Mouse (Mus musculus): ENCODE results near the gene Rabggtb.
A peak's percentile ranks its signal among the peaks of the same experiment; 100 is the strongest.

Rabggtb gene

DNA sequence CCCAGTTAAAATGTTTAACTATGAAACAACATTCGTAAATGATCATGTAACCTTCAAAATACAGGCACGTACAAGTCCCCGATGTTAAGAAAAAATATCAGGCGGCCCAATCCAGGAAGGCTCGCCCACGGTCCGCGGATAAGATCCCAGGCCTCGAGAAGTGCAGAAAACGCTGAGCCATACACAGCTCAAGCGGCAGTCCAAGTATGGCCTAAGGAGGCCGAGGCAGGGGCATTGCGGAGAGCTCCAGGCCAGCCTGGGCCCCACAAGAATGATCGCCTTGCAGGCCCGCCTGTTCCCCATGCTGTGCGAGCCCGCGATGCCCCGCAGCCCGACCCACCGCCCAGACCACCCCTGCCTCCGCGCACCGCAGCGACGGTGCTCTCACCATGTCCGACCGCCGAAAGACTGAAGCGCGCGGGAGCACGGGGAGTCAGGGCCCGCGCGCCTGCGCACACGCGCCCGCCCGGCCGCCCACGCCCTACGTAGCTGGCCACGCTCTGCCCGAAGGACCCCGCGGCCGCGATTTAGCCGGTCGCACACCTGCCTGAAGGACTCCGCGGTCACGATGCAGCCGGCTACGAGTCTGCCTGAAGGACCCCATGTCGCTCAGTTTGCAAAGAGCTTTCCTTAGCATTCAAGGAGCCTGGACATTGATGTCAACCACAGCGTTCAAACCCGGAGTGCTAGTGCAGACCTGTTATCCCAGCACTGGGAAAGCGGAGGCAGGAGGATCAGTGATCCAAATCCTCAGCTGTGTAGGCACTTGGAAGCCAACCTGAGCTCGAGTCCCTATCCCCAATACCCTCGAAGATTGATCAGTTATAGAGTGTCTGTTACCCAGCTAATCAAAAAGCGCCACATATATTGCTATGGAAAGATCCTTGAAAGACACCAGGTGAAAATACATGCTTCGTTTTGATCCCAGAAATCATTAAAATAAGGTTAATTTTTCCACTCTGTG lies at the start of gene Rabggtb:
Gene Rabggtb, minus strand, starts transcription at position 464 of the 964 bp plus-strand sequence.
- peak; percentile 92 to 94 for DNase-seq (ENCODE audit: low spot score in 2 of 2)

DNA sequence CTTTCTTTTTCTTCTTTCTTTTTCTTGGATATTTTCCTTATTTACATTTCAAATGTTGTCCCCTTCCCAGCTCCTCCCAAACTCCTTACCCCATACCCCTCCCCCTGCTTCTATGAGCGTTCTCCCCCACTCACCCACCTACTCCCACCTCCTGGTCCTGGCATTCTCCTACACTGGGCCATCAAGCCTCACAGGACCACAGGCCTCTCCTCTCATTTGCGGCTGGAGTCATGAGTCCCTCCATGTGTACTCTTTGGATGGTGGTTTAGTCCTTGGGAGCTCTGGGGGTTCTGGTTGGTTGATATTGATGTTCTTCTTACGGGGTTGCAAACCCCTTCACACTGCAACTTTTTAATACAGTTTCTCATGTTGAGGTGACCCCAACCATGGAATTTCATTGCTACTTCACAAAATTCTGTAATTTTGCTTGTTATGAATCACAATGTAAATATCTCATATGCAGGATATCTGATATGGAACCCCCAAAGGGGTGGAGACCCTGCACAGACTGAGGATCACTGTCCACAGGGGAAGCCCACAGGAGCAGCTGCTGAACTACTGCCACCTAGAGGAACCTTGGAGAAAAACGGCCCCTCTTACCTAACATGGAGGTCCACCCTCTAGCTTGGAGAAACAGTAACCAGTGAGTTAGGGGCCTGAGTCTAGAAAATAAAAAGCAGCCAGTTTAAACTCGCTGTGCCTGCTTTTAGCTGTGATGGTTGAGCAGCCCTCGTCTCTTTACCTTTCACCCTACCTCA lies 49.0 kb upstream of the Rabggtb start:
- DNase-seq (ENCODE audit: low spot score in 2 of 2) = no peak

DNA sequence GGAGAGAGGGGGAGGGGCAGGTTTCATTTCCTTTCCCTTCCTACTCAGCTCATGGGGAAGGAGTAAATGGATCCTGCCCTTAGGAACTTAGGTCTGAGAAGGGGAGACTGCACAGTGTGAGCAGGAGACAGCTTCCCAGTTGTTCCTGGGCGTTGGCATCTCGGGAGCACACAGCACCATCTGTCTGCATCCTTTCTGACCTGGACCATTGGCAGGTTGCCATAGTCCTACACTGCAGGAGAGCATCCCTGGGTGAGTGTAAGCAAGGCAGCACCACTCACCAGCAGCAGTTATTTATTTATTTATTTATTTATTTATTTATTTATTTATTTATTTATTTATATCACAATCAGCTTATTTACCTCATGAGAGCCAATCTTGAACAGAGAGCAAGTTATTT lies 48.1 kb upstream of the Rabggtb start:
- DNase-seq (ENCODE audit: low spot score in 2 of 2) = no peak

DNA sequence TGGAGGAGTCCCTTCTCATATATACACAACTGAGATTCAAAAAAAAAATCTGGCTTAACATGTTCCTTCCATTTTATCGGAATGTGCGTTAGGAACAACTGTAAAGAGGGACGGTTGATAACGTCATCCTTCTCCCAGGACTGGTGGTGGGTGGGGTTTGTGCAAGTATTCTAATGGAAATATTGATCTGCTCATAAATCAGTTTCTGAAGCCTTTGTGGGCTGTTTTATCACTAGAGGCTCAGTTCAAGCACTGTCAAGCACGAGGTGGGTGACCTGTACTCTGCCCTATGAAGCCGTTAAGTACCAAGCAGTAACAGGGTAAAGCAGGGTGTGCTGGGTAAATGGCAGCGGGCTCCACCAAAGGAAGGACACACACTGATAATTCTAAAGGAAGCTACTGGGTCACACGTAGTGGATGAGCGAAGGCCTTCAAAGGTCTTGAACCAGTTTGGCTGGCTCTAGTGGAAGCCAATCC lies 47.0 kb upstream of the Rabggtb start:
- DNase-seq (ENCODE audit: low spot score in 2 of 2) = no peak

DNA sequence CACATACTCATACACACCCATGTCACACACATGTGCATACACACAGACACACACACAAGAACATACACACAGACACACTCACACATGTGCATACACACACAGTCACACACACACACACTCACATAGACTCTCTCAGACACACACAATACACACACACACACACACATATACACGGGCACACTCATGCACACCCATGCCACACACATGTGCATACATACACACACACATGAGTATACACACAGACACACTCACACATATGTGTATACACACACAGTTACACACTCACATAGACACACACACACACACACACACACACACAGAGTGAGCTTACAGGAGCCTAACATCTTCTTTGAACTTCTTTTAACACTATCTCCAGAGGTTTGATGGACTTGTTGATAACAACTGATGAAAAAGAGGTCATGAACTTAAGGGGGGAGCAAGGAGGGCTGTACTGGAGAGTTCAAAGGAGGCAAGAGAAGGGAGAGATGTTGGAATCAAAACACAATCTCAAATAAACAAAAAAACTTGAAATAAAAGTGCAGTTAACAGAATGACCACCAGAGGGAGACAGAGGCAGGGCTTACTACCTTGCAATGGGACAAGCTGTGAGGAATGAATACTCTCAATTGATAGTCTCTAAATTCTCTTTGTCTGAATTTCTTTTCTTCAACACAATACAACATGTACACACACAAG lies 46.4 kb upstream of the Rabggtb start:
- DNase-seq (ENCODE audit: low spot score in 2 of 2) = peak; percentile 9 to 27

DNA sequence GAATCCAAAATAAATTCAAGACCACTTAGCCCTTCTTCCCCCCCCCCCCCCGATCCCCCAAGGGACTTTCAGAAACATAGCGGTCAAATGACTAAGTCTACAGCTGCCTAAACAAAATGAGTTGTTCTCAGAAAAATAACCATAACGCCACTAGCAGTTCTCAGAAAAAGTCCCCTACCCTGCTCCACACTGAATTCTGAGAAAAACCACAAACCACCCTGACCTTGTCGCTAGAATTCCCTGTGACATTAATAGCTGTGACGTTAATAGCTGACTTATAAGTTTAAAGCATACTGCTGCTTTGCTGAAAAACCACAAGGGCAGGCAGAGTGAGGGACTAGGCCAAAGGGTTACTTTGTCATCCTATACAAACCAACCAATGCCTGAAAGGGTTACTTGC lies 45.1 kb upstream of the Rabggtb start:
- peak in 1 of 2 experiments; percentile 20 for DNase-seq (ENCODE audit: low spot score in 2 of 2)

DNA sequence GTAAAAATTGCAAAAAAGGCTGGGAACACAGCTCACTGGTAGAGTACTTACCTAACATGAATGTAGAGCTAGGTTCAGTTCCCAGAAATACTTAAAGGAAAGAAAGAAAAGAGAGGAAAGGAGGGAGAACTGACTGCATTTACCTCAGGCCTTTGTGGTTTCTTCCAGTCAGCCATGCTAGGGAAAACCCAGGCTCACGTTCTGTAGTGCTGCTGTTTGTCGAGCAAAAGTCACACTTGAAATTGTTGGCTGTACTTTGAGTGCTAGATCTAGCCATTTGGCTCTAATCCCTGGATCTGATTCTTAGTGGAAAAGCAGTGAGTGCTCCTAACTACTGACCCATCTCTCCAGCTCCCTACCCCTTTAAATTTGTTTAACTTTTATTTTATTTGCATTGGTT lies 35.4 kb upstream of the Rabggtb start:
- no peak for DNase-seq (ENCODE audit: low spot score in 2 of 2)

DNA sequence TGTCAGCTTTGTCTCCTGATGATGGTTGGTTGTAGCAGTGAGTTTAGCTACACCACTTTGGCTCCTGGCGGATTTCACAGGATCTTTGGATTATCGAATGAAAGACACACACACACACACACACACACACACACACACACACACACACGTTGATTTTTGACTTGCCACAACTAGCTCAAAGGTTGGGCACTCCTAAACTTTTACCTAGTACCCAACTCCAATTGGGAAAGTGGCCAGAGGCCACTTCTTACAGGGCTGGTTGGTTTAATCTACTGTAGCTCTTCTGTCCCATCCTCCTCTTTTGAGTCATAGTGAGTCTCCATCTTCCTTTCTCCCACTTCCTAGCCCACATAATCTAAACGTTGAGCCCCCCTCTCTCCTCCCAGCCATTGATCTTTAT lies 34.5 kb upstream of the Rabggtb start:
- DNase-seq (ENCODE audit: low spot score in 2 of 2) = no peak

DNA sequence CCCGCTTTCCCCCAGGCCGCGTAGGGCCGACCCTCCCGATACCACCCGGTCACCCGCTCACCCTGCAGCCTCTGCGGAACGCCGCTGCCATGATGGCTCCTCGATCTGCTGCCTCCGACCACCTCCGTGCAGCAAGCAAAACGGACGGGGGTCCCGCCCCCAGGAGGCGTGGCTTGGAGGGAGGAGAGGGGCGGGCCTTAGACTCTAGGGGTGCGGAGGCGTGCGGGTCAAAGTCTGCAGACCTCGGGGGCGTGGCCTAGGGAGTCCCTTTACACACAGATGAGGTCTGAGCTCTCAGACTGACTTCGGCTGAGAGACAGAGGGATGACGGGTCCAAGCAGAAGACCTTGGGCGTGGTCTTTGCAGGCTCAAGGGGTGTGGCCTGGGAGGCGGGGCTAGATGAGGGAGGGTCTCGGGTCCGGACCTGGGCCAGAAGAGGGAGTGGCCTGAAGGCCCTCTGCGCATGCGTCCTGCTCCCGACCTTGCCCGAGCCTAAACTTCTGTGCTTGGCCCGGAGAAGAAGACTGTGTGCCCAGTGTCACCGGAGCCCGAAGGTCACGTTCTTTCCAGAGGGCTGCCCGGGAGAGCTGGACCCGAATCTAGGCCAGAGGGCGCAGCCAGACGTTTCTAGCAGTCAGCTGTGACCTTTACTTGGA lies 31.7 kb upstream of the Rabggtb start, which contains the start of gene Acadm:
Gene Acadm, minus strand, starts transcription at position 298 of the 656 bp plus-strand sequence.
- peak; percentile 99 for DNase-seq (ENCODE audit: low spot score in 2 of 2)

DNA sequence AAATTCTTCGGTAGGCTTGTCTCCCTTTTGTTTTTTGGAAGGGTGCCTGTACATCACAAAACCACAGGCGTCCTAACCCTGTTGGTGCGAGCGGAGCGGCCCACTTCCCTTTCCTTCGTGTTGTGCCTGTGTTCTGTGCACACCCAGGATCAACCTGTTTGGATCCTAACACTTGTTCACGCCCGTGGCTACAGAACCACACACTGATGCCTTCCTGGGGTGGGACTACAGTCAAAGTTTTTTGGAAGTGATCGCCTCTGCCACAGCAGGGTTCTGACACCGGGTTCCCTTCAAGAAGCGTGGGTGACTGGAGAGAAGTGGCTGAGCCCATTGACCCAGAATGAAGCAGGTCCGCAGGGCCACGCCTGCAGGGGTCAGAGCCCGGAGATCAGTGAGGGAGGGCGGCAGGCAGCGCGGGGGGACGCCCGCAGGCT lies 31.1 kb upstream of the Rabggtb start:
- no peak for DNase-seq (ENCODE audit: low spot score in 2 of 2)

DNA sequence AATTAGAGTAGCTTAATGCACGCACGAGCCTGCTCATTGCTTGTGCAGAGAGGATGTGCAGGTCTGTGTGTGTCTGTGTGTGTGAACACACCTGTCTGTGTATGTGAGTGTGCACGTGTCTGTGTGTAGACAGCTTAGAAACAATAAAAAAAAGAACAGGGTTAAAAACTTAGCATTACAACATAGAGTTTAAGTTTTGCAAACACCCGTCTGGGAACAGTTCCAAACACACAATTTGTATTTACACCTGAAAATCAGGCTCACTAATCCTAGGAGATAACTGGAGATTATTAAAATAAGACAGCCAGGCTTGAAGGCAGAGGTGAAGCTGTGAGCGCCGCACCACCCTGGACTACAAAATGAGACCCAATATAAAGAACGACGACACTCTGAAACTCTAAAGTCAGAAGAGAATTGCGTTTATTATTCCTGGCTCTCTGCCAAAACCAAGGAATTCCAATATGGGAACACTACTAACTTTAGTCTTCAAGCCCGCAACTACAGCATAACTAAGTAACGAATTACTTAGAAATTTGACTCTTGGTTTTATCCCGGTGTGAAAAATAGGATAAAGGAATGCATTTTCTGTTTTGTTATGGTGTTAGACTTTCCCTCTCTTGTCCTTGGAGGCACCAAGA lies 30.3 kb upstream of the Rabggtb start:
- DNase-seq (ENCODE audit: low spot score in 2 of 2) = no peak

DNA sequence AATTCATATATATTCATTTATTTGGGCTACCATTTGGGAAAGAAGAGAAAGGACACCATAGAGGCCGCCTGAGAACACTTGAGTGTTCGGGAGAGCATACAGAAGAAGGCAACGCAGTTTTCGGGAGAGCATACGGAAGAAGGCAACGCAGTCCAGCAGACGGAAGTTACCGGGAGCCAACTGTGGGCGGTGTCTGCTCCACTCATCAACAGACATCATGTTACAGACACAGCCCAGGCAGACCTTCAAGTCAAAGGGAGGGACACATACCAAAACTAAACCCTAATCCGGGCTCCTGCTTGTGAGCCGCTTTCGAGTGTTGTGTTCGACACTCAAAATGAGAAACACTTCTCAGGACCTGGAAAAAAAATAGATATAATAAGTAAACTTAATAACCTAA lies 28.8 kb upstream of the Rabggtb start:
- DNase-seq (ENCODE audit: low spot score in 2 of 2) = no peak

DNA sequence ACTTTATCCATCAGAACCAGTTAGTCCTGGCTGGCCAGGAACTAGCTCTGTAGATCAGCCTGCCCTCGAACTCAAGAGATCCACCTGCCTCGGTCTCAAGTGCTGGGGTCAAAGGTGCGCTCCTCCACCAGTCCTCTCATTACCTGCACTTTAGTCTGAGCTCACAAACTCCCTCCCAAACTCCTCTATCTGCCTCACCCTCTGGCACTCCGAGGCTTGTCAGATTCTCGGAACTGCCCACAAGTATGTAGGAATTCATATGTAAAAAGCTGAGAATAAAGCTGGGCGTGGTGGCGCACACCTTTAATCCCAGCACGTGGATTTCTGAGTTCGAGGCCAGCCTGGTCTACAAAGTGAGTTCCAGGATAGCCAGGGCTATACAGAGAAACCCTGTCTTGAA lies 27.7 kb upstream of the Rabggtb start:
- DNase-seq (ENCODE audit: low spot score in 2 of 2) = no peak

DNA sequence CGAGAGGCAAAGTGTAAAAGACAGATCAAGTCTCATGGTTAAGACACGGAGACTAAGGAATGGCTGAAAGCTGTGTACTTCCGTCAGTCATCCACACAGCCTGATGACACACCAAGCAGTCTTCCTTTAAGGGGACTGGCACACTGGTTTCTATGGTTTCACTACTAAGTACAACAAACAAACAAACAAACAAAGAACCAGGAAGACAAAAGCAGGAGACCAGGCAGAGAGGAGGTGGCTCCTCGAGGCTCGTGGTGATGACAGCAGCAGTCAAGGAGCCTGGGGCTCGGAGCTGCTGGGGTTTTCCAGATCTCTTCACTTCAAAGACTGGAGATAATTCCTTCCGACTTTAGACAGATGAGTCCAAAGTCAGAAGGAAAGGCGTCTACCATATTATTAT lies 27.2 kb upstream of the Rabggtb start:
- no peak for DNase-seq (ENCODE audit: low spot score in 2 of 2)

DNA sequence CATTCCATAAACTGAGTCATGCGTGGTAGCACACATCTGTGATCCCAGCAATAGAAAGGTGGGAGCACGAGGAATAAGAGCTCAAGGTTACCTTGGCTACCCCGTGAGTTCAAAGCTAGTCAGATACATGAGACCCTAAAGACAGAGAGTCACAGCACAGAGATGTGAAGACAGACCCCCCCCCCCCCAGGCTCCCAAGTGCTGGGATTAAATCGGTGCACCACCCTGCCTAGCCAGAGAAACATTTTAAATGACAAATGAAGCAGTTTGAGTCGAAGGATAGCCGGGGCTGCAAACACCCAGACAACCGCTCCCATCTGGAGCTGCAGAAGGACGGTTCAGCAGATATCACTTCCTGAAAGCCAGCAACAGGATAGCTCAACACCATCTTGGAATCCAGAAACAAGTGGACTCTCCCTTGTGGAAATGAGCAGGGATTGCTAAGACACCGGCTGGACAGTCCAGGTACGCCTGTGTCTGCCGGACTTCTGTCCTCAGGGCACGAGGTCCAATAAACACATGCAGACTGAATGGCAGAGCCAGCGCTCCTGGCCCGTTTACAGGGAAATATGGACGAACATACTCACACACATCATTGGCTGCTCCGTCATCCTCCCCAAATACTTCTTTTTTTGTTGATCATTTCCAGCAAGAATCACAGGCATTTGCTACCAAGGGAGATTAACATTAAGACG lies 24.5 kb upstream of the Rabggtb start:
- DNase-seq (ENCODE audit: low spot score in 2 of 2) = no peak

DNA sequence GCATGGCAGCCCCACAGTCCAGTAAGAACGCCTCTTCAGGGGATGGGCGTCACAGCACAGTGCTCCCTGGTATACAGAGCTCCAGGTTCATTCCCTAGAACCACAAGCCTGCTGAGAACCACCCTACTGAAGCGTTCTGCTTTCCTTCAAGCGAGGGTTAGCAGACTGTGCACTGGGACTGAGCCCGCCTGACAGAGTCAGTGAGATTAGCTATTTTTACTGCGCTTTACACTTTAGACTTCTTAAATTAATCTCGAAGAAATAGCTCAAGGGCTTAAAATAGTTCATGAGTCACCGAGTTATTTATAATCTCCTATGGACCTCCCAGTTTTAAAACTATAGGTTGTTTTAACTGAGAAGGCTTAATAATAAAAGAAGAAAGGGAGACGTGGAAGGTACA lies 23.1 kb upstream of the Rabggtb start:
- DNase-seq (ENCODE audit: low spot score in 2 of 2) = no peak

DNA sequence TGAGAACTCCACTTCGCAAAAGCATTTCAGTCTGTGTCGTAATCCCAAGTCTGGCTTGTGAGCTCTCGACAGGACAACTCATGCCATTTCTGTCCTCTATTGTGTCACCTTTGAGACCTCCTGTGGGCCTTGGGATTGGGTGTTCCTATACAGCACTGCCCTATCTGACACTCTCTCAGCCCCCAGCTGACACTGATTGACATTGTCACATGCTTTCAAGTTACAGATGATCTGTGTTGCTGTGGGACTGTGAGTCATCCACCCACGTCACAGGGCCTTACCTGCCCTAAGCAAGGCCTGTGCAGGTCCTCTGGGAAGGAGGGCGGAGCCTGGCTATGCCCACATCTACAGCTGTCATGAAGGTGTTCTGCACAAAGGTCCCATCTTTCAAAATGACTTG lies 19.7 kb upstream of the Rabggtb start:
- DNase-seq (ENCODE audit: low spot score in 2 of 2) = no peak

DNA sequence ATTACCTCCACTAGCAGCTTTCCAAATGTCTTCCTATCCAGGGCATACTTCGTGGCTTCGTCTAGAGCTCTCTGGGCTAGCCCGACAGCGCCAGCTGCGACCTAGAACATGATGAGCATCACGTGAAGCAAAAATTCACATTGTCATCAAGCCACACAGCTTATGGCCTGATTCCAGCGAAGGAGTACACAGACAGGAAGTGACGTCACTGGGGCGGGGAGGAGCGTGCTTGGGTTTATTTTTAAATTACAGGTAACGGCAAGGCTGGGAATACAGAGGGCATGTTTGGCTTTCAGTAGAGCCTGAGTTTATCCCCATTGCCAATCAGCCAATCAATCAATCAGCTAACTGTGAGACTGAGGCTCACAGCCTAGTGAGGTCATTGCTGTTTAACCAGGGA lies 16.7 kb upstream of the Rabggtb start:
- no peak for DNase-seq (ENCODE audit: low spot score in 2 of 2)

DNA sequence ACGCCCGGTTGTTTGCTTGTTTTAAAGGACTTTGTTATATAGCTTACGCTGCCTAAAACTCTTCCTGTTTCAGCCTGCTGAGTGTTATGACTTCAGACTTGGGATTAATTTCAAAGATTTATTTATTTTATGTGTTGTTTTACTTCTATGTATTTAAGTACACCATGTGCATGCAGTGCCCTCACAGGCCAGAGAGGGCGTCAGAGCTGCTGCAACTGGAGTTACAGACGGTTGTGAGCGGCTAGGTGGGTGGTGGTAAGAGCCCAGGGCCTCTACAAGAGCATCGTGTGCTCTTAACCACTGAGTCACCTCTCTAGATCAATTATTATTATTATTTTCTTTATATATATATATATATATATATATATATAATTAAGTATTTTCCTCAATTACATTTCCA lies 13.5 kb upstream of the Rabggtb start:
- DNase-seq (ENCODE audit: low spot score in 2 of 2) = no peak

DNA sequence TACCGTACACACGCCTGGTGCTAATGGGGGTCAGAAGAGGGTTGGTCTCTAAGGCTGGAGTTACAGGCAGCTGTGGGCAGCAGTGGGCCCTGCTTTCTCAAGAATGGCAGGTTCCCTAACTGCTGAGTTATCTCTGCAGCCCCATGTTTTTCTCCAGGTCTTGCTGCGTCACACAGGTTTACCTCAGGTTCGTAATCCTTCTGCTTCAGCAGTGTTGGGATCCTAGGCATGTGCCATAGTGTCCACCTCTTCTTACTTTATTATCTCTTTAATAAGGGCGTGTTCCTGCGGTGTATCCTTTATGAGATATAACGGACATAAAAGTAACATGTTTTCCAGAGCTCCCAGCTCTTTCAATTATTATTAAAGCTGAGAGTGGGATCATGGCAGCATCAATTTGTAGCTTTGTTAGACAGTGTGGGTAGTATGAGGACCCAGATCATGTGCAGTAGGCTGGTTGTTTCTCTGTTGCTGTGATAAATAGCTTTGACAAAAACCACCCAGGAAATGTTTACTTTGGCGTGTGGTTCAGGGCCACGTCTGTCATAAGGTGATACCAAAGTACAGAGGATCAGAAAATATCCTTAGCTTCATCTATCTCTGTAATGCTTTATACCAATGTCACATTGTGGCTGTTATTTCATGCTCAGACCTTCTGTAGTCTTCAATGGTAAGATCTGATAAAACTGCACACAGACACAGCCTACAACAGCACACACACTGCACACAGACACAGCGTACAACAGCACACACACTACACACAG lies 8.5 kb upstream of the Rabggtb start:
- no peak for DNase-seq (ENCODE audit: low spot score in 2 of 2)

Measured in natural killer cell, adult 2 months (primary cell).